Mouse (Mus musculus): ENCODE measurements at regions not wholly inside any gene's neighbourhood (a gene's known extent, or its start where the extent isn't known, plus 50 kb on each side); places are given as distances from the start of the nearest gene placed in this dataset.
A peak's percentile ranks its signal among the peaks of the same experiment; 100 is the strongest.

- 40% methylated on average over 5 of the region's 5 CpGs for WGBS
- ATAC-seq = 0 out of 2 replicates have a peak, but pooled peaks have one; percentile 38
Observed at GRCm38 (mm10) chr10:100152821-100153220, 137.4 kb downstream of the Kitl start.

DNA sequence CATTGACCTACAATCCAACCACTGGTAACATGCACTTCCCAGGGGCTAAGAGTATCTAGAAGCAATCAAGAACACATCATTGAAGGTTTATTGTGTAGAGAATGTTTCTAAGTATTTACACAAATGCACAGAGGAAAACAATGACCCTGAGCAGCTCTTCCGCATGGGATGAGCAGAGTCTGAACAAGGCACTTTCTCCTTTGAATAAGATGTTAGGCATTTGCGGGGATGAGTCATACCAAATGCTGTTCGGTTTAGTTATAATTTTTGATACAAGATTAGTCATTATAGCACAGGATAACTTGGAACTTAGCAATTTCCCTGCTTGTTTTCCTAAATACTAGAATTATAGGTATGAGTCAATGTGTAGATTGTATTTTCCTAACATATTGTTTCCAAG, 137.9 kb downstream of the Kitl start:
- no peaks in the 10 kb centered on the region for H3K27me3 ChIP-seq (replicated peaks; ENCODE audit: control insufficient read depth, insufficient read depth, low read length)
- no peaks in the 10 kb centered on the region for H3K4me1 ChIP-seq (replicated peaks; ENCODE audit: control insufficient read depth, insufficient read depth, low read length)
- no peak overlapping the region for H3K27ac ChIP-seq (ENCODE audit: low read depth, low read length)
- no peaks in the 10 kb centered on the region for H3K36me3 ChIP-seq (ENCODE audit: control insufficient read depth, insufficient read depth)
- ATAC-seq = no peak
- WGBS = 85% methylated on average over 3 of the region's 3 CpGs
- no peak for TF ChIP-seq CTCF (IDR thresholded peaks at IDR 0.05; ENCODE audit: low read depth)
- no peak overlapping the region for H3K4me2 ChIP-seq (replicated peaks; ENCODE audit: low read depth)
- no peak overlapping the region for H3K4me3 ChIP-seq (ENCODE audit: low read depth, low read length)
- H3K9me3 ChIP-seq (ENCODE audit: control insufficient read depth) = no peaks in the 10 kb centered on the region
- H3K9ac ChIP-seq (ENCODE audit: low read depth, low read length) = no peak overlapping the region

More at GRCm38 (mm10) chr10:100152821-100153220, 137.4 kb downstream of the Kitl start:
- Histone ChIP-seq H3K4me1 (replicated peaks; ENCODE audit: control insufficient read depth, insufficient read depth, low read length) (no peaks in the 10 kb centered on the region), H3K4me2 (replicated peaks; ENCODE audit: low read depth) (no peak overlapping the region), H3K27me3 (replicated peaks; ENCODE audit: control insufficient read depth, insufficient read depth, low read length) (no peaks in the 10 kb centered on the region), H3K9me3 (ENCODE audit: control insufficient read depth) (no peaks in the 10 kb centered on the region), H3K9ac (ENCODE audit: low read depth, low read length) (no peak overlapping the region), H3K36me3 (ENCODE audit: control insufficient read depth, insufficient read depth) (no peaks in the 10 kb centered on the region), H3K27ac (ENCODE audit: low read depth, low read length) (no peak overlapping the region), H3K4me3 (ENCODE audit: low read depth, low read length) (no peak overlapping the region)
- TF ChIP-seq CTCF (IDR thresholded peaks at IDR 0.05; ENCODE audit: low read depth) = peak; percentile 87

GRCm38 (mm10) chr10:100155566-100155965, 140.1 kb downstream of the Kitl start:
- no peak overlapping the region for H3K4me3 ChIP-seq (ENCODE audit: low read depth, low read length)
- no peaks in the 10 kb centered on the region for H3K36me3 ChIP-seq (ENCODE audit: control insufficient read depth, insufficient read depth)
- no peak overlapping the region for H3K4me2 ChIP-seq (replicated peaks; ENCODE audit: low read depth)
- H3K27me3 ChIP-seq (replicated peaks; ENCODE audit: control insufficient read depth, insufficient read depth, low read length) = no peaks in the 10 kb centered on the region
- ATAC-seq = no peak
- 88% methylated on average over 2 of the region's 2 CpGs for WGBS
- no peaks in the 10 kb centered on the region for H3K4me1 ChIP-seq (replicated peaks; ENCODE audit: control insufficient read depth, insufficient read depth, low read length)
- H3K9ac ChIP-seq (ENCODE audit: low read depth, low read length) = no peak overlapping the region
- TF ChIP-seq CTCF (IDR thresholded peaks at IDR 0.05; ENCODE audit: low read depth) = no peak
- no peak overlapping the region for H3K27ac ChIP-seq (ENCODE audit: low read depth, low read length)
- no peaks in the 10 kb centered on the region for H3K9me3 ChIP-seq (ENCODE audit: control insufficient read depth)

- ATAC-seq = no peak
- H3K9ac ChIP-seq (ENCODE audit: low read depth, low read length) = no peak overlapping the region
- no peaks in the 10 kb centered on the region for H3K9me3 ChIP-seq (ENCODE audit: control insufficient read depth)
- peak overlapping the region; percentile 52 for H3K4me2 ChIP-seq (replicated peaks; ENCODE audit: low read depth)
- no peaks in the 10 kb centered on the region for H3K27me3 ChIP-seq (replicated peaks; ENCODE audit: control insufficient read depth, insufficient read depth, low read length)
- H3K4me3 ChIP-seq (ENCODE audit: low read depth, low read length) = 0 out of 2 replicates have a peak overlapping the region, but pooled peaks have one; percentile 1
- H3K27ac ChIP-seq (ENCODE audit: low read depth, low read length) = no peak overlapping the region; the same call in 1 of the 2 replicates
- H3K4me1 ChIP-seq (replicated peaks; ENCODE audit: control insufficient read depth, insufficient read depth, low read length) = no peaks in the 10 kb centered on the region
- 40% methylated on average over 14 of the region's 14 CpGs for WGBS
- no peaks in the 10 kb centered on the region; the same call in 1 of the 2 replicates for H3K36me3 ChIP-seq (ENCODE audit: control insufficient read depth, insufficient read depth)
- TF ChIP-seq CTCF (IDR thresholded peaks at IDR 0.05; ENCODE audit: low read depth) = no peak
Observed at GRCm38 (mm10) chr10:100159843-100160531, 144.6 kb downstream of the Kitl start.

GRCm38 (mm10) chr10:100160532-100160852, 145.1 kb downstream of the Kitl start:
- ATAC-seq = no peak

DNA sequence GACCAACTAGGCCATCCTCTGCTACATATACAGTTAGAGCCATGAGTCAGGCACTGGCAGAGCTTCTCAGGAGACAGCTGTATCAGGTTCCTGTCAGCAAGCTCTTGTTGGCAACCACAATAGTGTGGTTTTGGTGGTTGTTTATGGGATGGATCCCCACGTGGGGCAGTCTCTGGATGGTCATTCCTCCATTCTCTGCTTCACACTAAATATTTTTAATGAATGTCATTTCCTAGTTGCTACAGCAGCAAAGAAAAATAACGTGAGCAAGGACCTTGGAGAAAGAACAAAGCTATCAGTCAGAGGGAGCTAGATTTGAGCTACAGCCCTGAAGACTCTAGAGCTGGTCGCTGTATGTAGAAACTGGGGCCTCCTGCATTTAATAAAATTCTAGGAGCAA, 145.7 kb downstream of the Kitl start:
- WGBS = 53% methylated on average over 3 of the region's 3 CpGs
- ATAC-seq = no peak
- no peaks in the 10 kb centered on the region for H3K27me3 ChIP-seq (replicated peaks; ENCODE audit: control insufficient read depth, insufficient read depth, low read length)

More at GRCm38 (mm10) chr10:100160532-100160852, 145.1 kb downstream of the Kitl start:
- H3K4me3 ChIP-seq (ENCODE audit: low read depth, low read length) = no peak overlapping the region
- TF ChIP-seq CTCF (IDR thresholded peaks at IDR 0.05; ENCODE audit: low read depth) = no peak
- WGBS = 34% methylated on average over 4 of the region's 4 CpGs
- H3K27me3 ChIP-seq (replicated peaks; ENCODE audit: control insufficient read depth, insufficient read depth, low read length) = no peaks in the 10 kb centered on the region
- H3K4me2 ChIP-seq (replicated peaks; ENCODE audit: low read depth) = peak overlapping the region; percentile 52
- H3K36me3 ChIP-seq (ENCODE audit: control insufficient read depth, insufficient read depth) = no peaks in the 10 kb centered on the region; the same call in 1 of the 2 replicates
- no peak overlapping the region for H3K9ac ChIP-seq (ENCODE audit: low read depth, low read length)
- H3K27ac ChIP-seq (ENCODE audit: low read depth, low read length) = no peak overlapping the region; the same call in 1 of the 2 replicates
- no peaks in the 10 kb centered on the region for H3K9me3 ChIP-seq (ENCODE audit: control insufficient read depth)
- no peaks in the 10 kb centered on the region for H3K4me1 ChIP-seq (replicated peaks; ENCODE audit: control insufficient read depth, insufficient read depth, low read length)

More for the DNA sequence above, 145.7 kb downstream of the Kitl start:
- no peaks in the 10 kb centered on the region for H3K4me1 ChIP-seq (replicated peaks; ENCODE audit: control insufficient read depth, insufficient read depth, low read length)
- no peak overlapping the region for H3K4me2 ChIP-seq (replicated peaks; ENCODE audit: low read depth)
- H3K9ac ChIP-seq (ENCODE audit: low read depth, low read length) = no peak overlapping the region
- H3K36me3 ChIP-seq (ENCODE audit: control insufficient read depth, insufficient read depth) = no peaks in the 10 kb centered on the region; the same call in 1 of the 2 replicates
- no peak overlapping the region for H3K27ac ChIP-seq (ENCODE audit: low read depth, low read length)
- no peaks in the 10 kb centered on the region for H3K9me3 ChIP-seq (ENCODE audit: control insufficient read depth)
- no peak for TF ChIP-seq CTCF (IDR thresholded peaks at IDR 0.05; ENCODE audit: low read depth)
- H3K4me3 ChIP-seq (ENCODE audit: low read depth, low read length) = no peak overlapping the region

Data from intestine, postnatal 0 days (tissue).